Mouse (Mus musculus) frontal cortex, adult 2 months (tissue): Measurements from ENCODE around the gene Lmod2. TPM values are rescaled to one million over a fixed set of nuclear protein-coding genes. Genes with fewer than 3 reads are reported as not detected.

Experiments
- DNase-seq, 2 experiments: peaks; one replicate each; pipeline ENCODE4 v3.0.0; 2022; ENCODE audit warnings: low spot score in 1 of 2; ENCODE audit errors: extremely low spot score in 1 of 2
- polyA plus RNA-seq: library from polyadenylated mRNA; depleted of rRNA; stranded (reverse); fragments of >200 nt; gene quantifications from 2 replicates; pipeline ENCODE4 v1.2.3, GENCODE M21; 2012; rRNA removed

The Lmod2 gene
- polyA plus RNA-seq, 1 experiment, result not detected

DNA sequence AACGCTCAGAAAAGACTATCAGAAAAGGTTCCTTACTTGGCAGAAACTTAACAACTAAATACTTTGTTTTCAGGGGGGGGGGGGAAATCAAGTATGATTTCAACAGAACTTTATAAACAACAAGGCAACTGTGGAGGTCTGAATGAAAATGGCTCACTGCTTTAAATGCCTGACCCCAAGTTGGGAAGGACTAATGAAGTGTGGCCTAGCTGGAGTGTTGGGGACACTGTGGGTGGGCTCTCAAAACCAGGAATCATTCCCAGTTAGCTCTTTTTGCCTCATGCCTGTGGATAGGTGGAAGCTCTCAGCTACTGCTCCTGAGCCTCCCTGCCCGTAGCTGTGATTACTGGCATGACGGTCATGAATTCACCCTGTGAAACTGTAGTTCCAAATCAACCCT, 36.5 kb downstream of the Lmod2 start:
- no peak for DNase-seq

- DNase-seq, result no peak
Measured at GRCm38 (mm10) chr6:24635814-24636213, 38.3 kb downstream of the Lmod2 start.

- DNase-seq, result no peak
Measured at GRCm38 (mm10) chr6:24641286-24641685, 43.7 kb downstream of the Lmod2 start.

- DNase-seq, result no peak
Measured at GRCm38 (mm10) chr6:24642161-24642560, 44.6 kb downstream of the Lmod2 start.

DNA sequence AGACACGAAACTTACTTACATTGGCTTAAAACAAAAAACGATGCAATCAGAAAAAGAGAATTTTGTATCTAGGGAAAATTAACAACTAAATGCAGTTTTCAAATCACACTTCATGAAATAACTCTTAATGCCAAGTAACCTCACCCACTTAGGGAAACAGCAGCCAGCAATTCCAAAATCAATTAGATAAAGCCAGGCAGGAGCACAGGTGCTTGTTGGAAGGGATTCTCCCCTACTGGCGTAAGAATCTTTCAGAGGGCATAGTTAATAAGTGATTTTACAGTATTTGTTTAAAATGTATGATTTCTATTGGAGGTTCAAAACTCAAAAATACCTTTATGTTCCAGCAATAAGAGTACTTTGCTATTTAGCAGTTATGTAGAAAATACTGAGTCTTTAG, 45.4 kb downstream of the Lmod2 start:
- no peak for DNase-seq

GRCm38 (mm10) chr6:24645346-24646053, 47.9 kb downstream of the Lmod2 start:
- DNase-seq, result no peak

- no peak for DNase-seq
Measured at GRCm38 (mm10) chr6:24647103-24647691, 49.6 kb downstream of the Lmod2 start.

GRCm38 (mm10) chr6:24648403-24648802, 50.8 kb downstream of the Lmod2 start:
- no peak for DNase-seq

DNA sequence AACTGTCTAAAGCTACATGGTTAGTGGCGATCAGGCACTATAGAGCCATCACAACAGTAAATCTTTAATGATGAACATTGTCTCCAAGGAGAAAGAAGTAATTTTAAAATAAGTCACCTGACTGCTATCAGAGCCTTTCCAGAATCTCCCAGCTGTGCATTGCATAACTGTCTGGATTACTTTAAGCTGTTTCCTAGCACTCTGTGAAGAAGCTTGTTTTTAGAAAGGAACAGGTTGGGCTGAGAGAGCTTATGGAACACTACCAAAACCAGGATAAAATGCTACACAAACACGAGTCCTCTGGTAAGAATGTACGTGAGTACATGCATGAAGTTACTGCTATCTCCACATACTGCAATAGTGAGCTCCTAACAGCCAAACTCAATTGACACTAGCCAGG, 53.2 kb downstream of the Lmod2 start:
- DNase-seq, result peak; percentile 38 to 62

GRCm38 (mm10) chr6:24651538-24651937, 54.0 kb downstream of the Lmod2 start:
- no peak for DNase-seq

Other genes starting within 250 kb of the Lmod2 start
- 1.6 and 1.7 TPM in 2 replicates for gene Iqub, start 82.7 kb upstream of the Lmod2 start, polyA plus RNA-seq
- 88.3 and 115 TPM in 2 replicates for gene Ndufa5, start 69.7 kb upstream of the Lmod2 start, polyA plus RNA-seq
- gene Asb15, start 69.6 kb upstream of the Lmod2 start, polyA plus RNA-seq, result 0.02 and 0.04 TPM in 2 replicates
- 55.3 and 57.4 TPM in 2 replicates for gene Wasl, start 67.2 kb downstream of the Lmod2 start, polyA plus RNA-seq
- gene Hyal6, start 135.5 kb downstream of the Lmod2 start, polyA plus RNA-seq, result not detected in 2 replicates
- not detected in 2 replicates for gene Hyal4, start 150.6 kb downstream of the Lmod2 start, polyA plus RNA-seq
- gene Spam1, start 193.4 kb downstream of the Lmod2 start, polyA plus RNA-seq, result not detected in 2 replicates